Mouse (Mus musculus) midbrain, embryonic 12.5 days (tissue): ENCODE results near the gene Foxd3. TPM values are rescaled to one million over a fixed set of nuclear protein-coding genes. Genes with fewer than 3 reads are reported as not detected.

Source experiments
- ATAC-seq: fragments of 200-750 bp; cut with Nextera tagmentation; 2 replicates; pipeline ENCODE4 v1.8.0; 2017; ENCODE audit warnings: low read depth, moderate TSS enrichment, moderate library complexity; ENCODE audit not compliant: low FRiP score
- H3K27ac ChIP-seq: fragments of 300-500 bp; sonication (generic); replicated peaks from 2 replicates; pipeline ENCODE4 v1.5.1; 2016; ENCODE audit warnings: mild to moderate bottlenecking
- H3K27me3 ChIP-seq: fragments of 300-500 bp; sonication (generic); 2 replicates; pipeline ENCODE4 v1.6.1; 2016; ENCODE audit warnings: mild to moderate bottlenecking
- H3K36me3 ChIP-seq: fragments of 300-500 bp; sonication (generic); 2 replicates; pipeline ENCODE4 v1.6.1; 2016
- H3K4me1 ChIP-seq: fragments of 300-500 bp; sonication (generic); 2 replicates; pipeline ENCODE4 v1.6.1; 2016
- H3K4me2 ChIP-seq: fragments of 300-500 bp; sonication (generic); replicated peaks from 2 replicates; pipeline ENCODE4 v1.6.1; 2016; ENCODE audit warnings: mild to moderate bottlenecking, moderate library complexity
- H3K4me3 ChIP-seq: fragments of 300-500 bp; sonication (generic); 2 replicates; pipeline ENCODE4 v1.5.1; 2016; ENCODE audit warnings: mild to moderate bottlenecking
- H3K9ac ChIP-seq: fragments of 300-500 bp; sonication (generic); replicated peaks from 2 replicates; pipeline ENCODE4 v1.6.1; 2016; ENCODE audit warnings: mild to moderate bottlenecking, moderate library complexity
- H3K9me3 ChIP-seq: fragments of 300-500 bp; sonication (generic); 2 replicates; pipeline ENCODE4 v1.6.1; 2016; ENCODE audit warnings: mild to moderate bottlenecking
- WGBS: fragments of 180-500 bp; shearing (Covaris S2); methylation state at CpG from one replicate; pipeline ENCODE4 v1.1.7; 2016; 5-methylcytosine and 5-hydroxymethylcytosine counted together
- polyA plus RNA-seq: library from polyadenylated mRNA; unstranded; fragments of >200 nt; fragmentation: Nextera tagmentation; extraction: Ambion mirVana; gene quantifications from 2 replicates; pipeline ENCODE4 v1.2.1, GENCODE M21; 2016

Foxd3 gene
- polyA plus RNA-seq, 1 experiment from 2014 or later, result 0.14 TPM

- peak; percentile 50; the same call in 1 of the 2 replicates for ATAC-seq
- no peak overlapping the region for H3K9ac ChIP-seq
- peaks cover 97% of the 10 kb centered on the region for H3K27me3 ChIP-seq
- 2% methylated on average over 59 of the region's 59 CpGs for WGBS
- H3K27ac ChIP-seq, result no peak overlapping the region
- peak overlapping the region; percentile 38 for H3K4me2 ChIP-seq
- no peaks in the 10 kb centered on the region for H3K9me3 ChIP-seq
- no peaks in the 10 kb centered on the region for H3K36me3 ChIP-seq
- H3K4me1 ChIP-seq, result peaks cover 10% of the 10 kb centered on the region; the same call in 1 of the 2 replicates
- peak overlapping the region; percentile 29 for H3K4me3 ChIP-seq
These were observed 5.0 kb upstream of the Foxd3 start for GRCm38 (mm10) chr4:99650945-99651690.

- peaks cover 97% of the 10 kb centered on the region for H3K27me3 ChIP-seq
- H3K9ac ChIP-seq, result no peak overlapping the region
- no peak for ATAC-seq
- no peak overlapping the region for H3K27ac ChIP-seq
- 15% methylated on average over 10 of the region's 10 CpGs for WGBS
- H3K4me2 ChIP-seq, result no peak overlapping the region
- no peaks in the 10 kb centered on the region for H3K36me3 ChIP-seq
- H3K4me1 ChIP-seq, result peaks cover 18% of the 10 kb centered on the region
- no peak overlapping the region for H3K4me3 ChIP-seq
- no peaks in the 10 kb centered on the region for H3K9me3 ChIP-seq
These were observed 4.2 kb upstream of the Foxd3 start for GRCm38 (mm10) chr4:99651823-99652450.

DNA sequence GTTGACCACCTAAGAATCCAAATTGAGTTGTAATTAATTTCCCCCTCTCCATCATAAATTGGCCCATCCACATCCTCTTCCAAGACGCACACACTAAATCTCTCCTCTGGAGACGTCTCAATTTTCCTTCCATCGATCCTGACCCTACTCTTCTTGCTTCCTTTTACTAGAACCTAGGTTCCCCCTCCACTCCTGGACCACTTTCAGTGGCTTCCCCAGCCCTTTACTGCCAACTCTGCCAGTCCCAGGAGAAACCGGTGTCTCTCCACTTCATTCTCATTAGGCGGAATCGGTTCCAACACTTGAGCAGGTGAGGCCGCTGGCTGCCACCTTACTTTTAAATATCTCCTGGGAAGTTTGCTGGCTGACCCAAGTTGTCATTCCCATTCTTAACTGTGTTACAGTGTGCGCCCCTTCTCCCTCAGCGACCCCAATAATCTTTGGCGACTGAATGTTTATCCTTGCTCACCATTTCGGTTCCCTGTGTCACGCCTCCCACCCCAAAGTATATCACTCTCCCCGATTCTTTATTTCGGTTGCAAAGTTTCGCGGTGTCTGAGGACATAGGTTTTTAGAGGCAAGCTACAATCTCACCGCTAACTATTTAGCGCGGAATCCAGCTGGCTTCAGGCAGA lies 3.4 kb upstream of the Foxd3 start:
- H3K9me3 ChIP-seq, result no peaks in the 10 kb centered on the region
- 2% methylated on average over 19 of the region's 19 CpGs for WGBS
- no peak overlapping the region for H3K27ac ChIP-seq
- H3K4me1 ChIP-seq, result peaks cover 26% of the 10 kb centered on the region
- no peak overlapping the region for H3K4me3 ChIP-seq
- H3K9ac ChIP-seq, result no peak overlapping the region
- H3K4me2 ChIP-seq, result no peak overlapping the region
- no peaks in the 10 kb centered on the region for H3K36me3 ChIP-seq
- ATAC-seq, result no peak
- H3K27me3 ChIP-seq, result peaks cover 98% of the 10 kb centered on the region

GRCm38 (mm10) chr4:99653216-99653607 lies 2.9 kb upstream of the Foxd3 start:
- WGBS, result 0% methylated on average over 25 of the region's 25 CpGs
- H3K36me3 ChIP-seq, result no peaks in the 10 kb centered on the region
- no peak overlapping the region for H3K4me3 ChIP-seq
- H3K9me3 ChIP-seq, result no peaks in the 10 kb centered on the region
- peaks cover 28% of the 10 kb centered on the region for H3K4me1 ChIP-seq
- peaks cover 98% of the 10 kb centered on the region for H3K27me3 ChIP-seq
- H3K9ac ChIP-seq, result no peak overlapping the region
- H3K4me2 ChIP-seq, result no peak overlapping the region
- no peak overlapping the region for H3K27ac ChIP-seq
- ATAC-seq, result no peak

- Histone ChIP-seq H3K9ac (no peak overlapping the region), H3K36me3 (no peaks in the 10 kb centered on the region), H3K4me2 (no peak overlapping the region), H3K9me3 (no peaks in the 10 kb centered on the region), H3K4me1 (peaks cover 28% of the 10 kb centered on the region), H3K27ac (no peak overlapping the region), H3K27me3 (peaks cover 93% of the 10 kb centered on the region), H3K4me3 (no peak overlapping the region)
- WGBS, result 0% methylated on average over 36 of the region's 36 CpGs
- no peak for ATAC-seq
These were observed 2.4 kb upstream of the Foxd3 start for GRCm38 (mm10) chr4:99653608-99654221.

- H3K9ac ChIP-seq, result no peak overlapping the region
- under 1% methylated on average over 27 of the region's 27 CpGs for whole genome bisulfite sequencing
- ATAC-seq, result no peak
- H3K9me3 ChIP-seq, result no peaks in the 10 kb centered on the region
- H3K4me2 ChIP-seq, result no peak overlapping the region
- no peak overlapping the region for H3K4me3 ChIP-seq
- H3K4me1 ChIP-seq, result peaks cover 28% of the 10 kb centered on the region
- H3K36me3 ChIP-seq, result no peaks in the 10 kb centered on the region
- no peak overlapping the region for H3K27ac ChIP-seq
- H3K27me3 ChIP-seq, result peaks cover 89% of the 10 kb centered on the region
These were observed 1.3 kb upstream of the Foxd3 start for GRCm38 (mm10) chr4:99654621-99655296.

- WGBS, result under 1% methylated on average over 85 of the region's 92 CpGs
- 0 out of 2 replicates have a peak overlapping the region, but pooled peaks have one; percentile 0 for H3K9ac ChIP-seq
- no peaks in the 10 kb centered on the region for H3K36me3 ChIP-seq
- no peak overlapping the region for H3K27ac ChIP-seq
- H3K27me3 ChIP-seq, result peaks cover 90% of the 10 kb centered on the region
- H3K9me3 ChIP-seq, result no peaks in the 10 kb centered on the region
- peak overlapping the region; percentile 49 for H3K4me2 ChIP-seq
- H3K4me1 ChIP-seq, result peaks cover 24% of the 10 kb centered on the region
- ATAC-seq, result 0 out of 2 replicates have a peak, but pooled peaks have one; percentile 13
- peak overlapping the region; percentile 38 for H3K4me3 ChIP-seq
These were observed 718 bp downstream of the Foxd3 start for GRCm38 (mm10) chr4:99656605-99657429.

DNA sequence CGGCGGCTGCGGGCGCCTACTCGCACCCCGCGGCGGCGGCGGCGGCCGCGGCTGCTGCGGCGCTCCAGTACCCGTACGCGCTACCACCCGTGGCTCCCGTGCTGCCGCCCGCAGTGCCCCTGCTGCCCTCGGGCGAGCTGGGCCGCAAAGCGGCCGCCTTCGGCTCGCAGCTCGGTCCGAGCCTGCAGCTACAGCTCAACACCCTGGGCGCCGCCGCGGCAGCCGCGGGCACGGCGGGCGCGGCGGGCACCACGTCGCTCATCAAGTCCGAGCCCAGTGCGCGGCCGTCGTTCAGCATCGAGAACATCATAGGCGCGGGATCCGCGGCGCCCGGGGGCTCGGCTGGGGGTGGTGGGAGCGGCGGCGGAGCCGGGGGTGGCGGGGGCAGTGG lies 1.3 kb downstream of the Foxd3 start:
- H3K4me3 ChIP-seq, result peak overlapping the region; percentile 38
- H3K36me3 ChIP-seq, result no peaks in the 10 kb centered on the region
- H3K9ac ChIP-seq, result 0 out of 2 replicates have a peak overlapping the region, but pooled peaks have one; percentile 0
- WGBS, result under 1% methylated on average over 28 of the region's 62 CpGs
- peaks cover 90% of the 10 kb centered on the region for H3K27me3 ChIP-seq
- ATAC-seq, result peak; percentile 8; the same call in 1 of the 2 replicates
- peak overlapping the region; percentile 49 for H3K4me2 ChIP-seq
- peaks cover 24% of the 10 kb centered on the region for H3K4me1 ChIP-seq
- no peak overlapping the region for H3K27ac ChIP-seq
- H3K9me3 ChIP-seq, result no peaks in the 10 kb centered on the region

- no peak overlapping the region for H3K9ac ChIP-seq
- peak; percentile 55 for ATAC-seq
These were observed 1.9 kb downstream of the Foxd3 start for GRCm38 (mm10) chr4:99657831-99658470.

DNA sequence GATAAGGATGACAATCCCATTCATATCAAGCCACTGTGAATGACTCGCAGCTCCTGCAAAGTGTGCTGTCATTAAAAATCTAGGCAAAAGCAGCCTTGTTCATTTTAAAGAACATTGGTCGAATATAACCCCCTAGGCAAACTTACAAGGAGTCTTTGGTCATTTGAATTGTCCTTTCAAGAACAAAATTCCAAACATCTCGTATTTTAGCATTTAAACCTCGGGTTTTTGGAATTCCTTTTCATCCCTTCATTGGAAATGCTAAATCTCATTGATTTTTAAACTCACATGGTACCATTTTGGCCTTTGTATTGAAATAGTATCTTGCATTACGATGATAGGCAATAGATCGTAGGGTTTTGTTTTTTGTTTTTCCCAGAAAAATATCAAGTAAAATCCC lies 2.8 kb downstream of the Foxd3 start:
- H3K36me3 ChIP-seq, result no peaks in the 10 kb centered on the region
- 15% methylated on average over 6 of the region's 6 CpGs for WGBS
- no peaks in the 10 kb centered on the region for H3K9me3 ChIP-seq
- no peak overlapping the region for H3K4me2 ChIP-seq
- H3K9ac ChIP-seq, result no peak overlapping the region
- no peak for ATAC-seq
- peaks cover 23% of the 10 kb centered on the region for H3K4me1 ChIP-seq
- no peak overlapping the region for H3K27ac ChIP-seq
- no peak overlapping the region for H3K4me3 ChIP-seq
- H3K27me3 ChIP-seq, result peaks cover 90% of the 10 kb centered on the region

More at GRCm38 (mm10) chr4:99657831-99658470, 1.9 kb downstream of the Foxd3 start:
- H3K27me3 ChIP-seq, result peaks cover 90% of the 10 kb centered on the region
- no peak overlapping the region for H3K27ac ChIP-seq
- H3K9me3 ChIP-seq, result no peaks in the 10 kb centered on the region
- under 1% methylated on average over 32 of the region's 41 CpGs for WGBS
- no peaks in the 10 kb centered on the region for H3K36me3 ChIP-seq
- H3K4me3 ChIP-seq, result peak overlapping the region; percentile 38
- peaks cover 24% of the 10 kb centered on the region for H3K4me1 ChIP-seq
- H3K4me2 ChIP-seq, result peak overlapping the region; percentile 49
